Mouse (Mus musculus) liver, adult 2 months (tissue): ENCODE measurements around the gene Mmp8. TPM values are rescaled to one million over a fixed set of nuclear protein-coding genes. Genes with fewer than 3 reads are reported as not detected.

Experiments
- DNase-seq: peaks from one replicate; pipeline ENCODE4 v3.0.0-alpha.2; 2011; ENCODE audit warnings: low read depth, low spot score; ENCODE audit errors: extremely low read depth
- H3K27ac ChIP-seq: fragments of 200-500 bp; replicated peaks from 2 replicates; pipeline ENCODE4 v1.5.1; 2012; ENCODE audit warnings: low read depth, mild to moderate bottlenecking, control low read depth, inconsistent platforms, low read length; ENCODE audit not compliant: insufficient read depth
- H3K27me3 ChIP-seq: fragments of 200-500 bp; 2 replicates; pipeline ENCODE4 v1.6.1; 2012; ENCODE audit warnings: mild to moderate bottlenecking, moderate library complexity, low read length, inconsistent platforms; ENCODE audit not compliant: control insufficient read depth, insufficient read depth
- H3K36me3 ChIP-seq: fragments of 200-500 bp; 2 replicates; pipeline ENCODE4 v1.6.1; 2012; ENCODE audit warnings: low read length, inconsistent platforms; ENCODE audit not compliant: control insufficient read depth, insufficient read depth
- H3K4me1 ChIP-seq: fragments of 200-500 bp; 2 replicates; pipeline ENCODE4 v1.6.1; 2011; ENCODE audit warnings: low read length; ENCODE audit not compliant: control insufficient read depth, insufficient read depth
- H3K4me3 ChIP-seq: fragments of 200-500 bp; 2 replicates; pipeline ENCODE4 v1.5.1; 2011; ENCODE audit warnings: low read depth, mild to moderate bottlenecking, control low read depth, low read length, moderate library complexity; ENCODE audit not compliant: insufficient read depth
- H3K79me2 ChIP-seq: fragments of 200-500 bp; 2 replicates; pipeline ENCODE4 v1.6.1; 2012; ENCODE audit warnings: inconsistent platforms, mild to moderate bottlenecking, low read length, moderate library complexity; ENCODE audit not compliant: control insufficient read depth, insufficient read depth
- H3K9ac ChIP-seq: fragments of 200-500 bp; 2 replicates; pipeline ENCODE4 v1.6.1; 2012; ENCODE audit warnings: low read depth, mild to moderate bottlenecking, control low read depth, inconsistent platforms, low read length
- CTCF ChIP-seq: fragments of 200-500 bp; IDR thresholded peaks from 2 replicates; pipeline ENCODE4 v1.5.1; 2011; ENCODE audit warnings: low read depth, low read length, control low read depth
- POLR2A ChIP-seq: fragments of 200-500 bp; IDR thresholded peaks from 2 replicates; pipeline ENCODE4 v1.6.1; 2011; ENCODE audit warnings: low read length, control low read depth; ENCODE audit not compliant: insufficient read depth; ENCODE audit errors: extremely low read depth
- WGBS: fragments of 180-500 bp; shearing (Covaris S2); methylation state at CpG from one replicate; pipeline ENCODE4 v1.1.7; 2018; 5-methylcytosine and 5-hydroxymethylcytosine counted together
- polyA plus RNA-seq: library from polyadenylated mRNA; depleted of rRNA; stranded (reverse); fragments of >200 nt; gene quantifications from 2 replicates; pipeline ENCODE4 v1.2.3, GENCODE M21; 2012
- total RNA-seq: library from RNA; depleted of rRNA; stranded (reverse); fragments of >200 nt; gene quantifications from 2 replicates; pipeline ENCODE4 v1.2.3, GENCODE M21; 2014

The Mmp8 gene
- total and polyA plus RNA-seq, 2 experiments: under 0.01 to 0.09 TPM

- H3K4me1 ChIP-seq: no peaks in the 10 kb centered on the region
- no peaks in the 10 kb centered on the region for H3K36me3 ChIP-seq
- H3K4me3 ChIP-seq: no peak overlapping the region
- DNase-seq: no peak
- WGBS: 50% methylated on average over 1 of the region's 1 CpGs
- H3K27me3 ChIP-seq: no peaks in the 10 kb centered on the region
- TF ChIP-seq POLR2A: no peak
- no peak for TF ChIP-seq CTCF
- H3K79me2 ChIP-seq: no peaks in the 10 kb centered on the region
- no peak overlapping the region for H3K9ac ChIP-seq
- no peak overlapping the region for H3K27ac ChIP-seq
Observed at GRCm38 (mm10) chr9:7544923-7545457, 13.3 kb upstream of the Mmp8 start.

GRCm38 (mm10) chr9:7545471-7545870, 12.8 kb upstream of the Mmp8 start:
- DNase-seq: no peak
- TF ChIP-seq POLR2A: no peak
- TF ChIP-seq CTCF: no peak
- WGBS: 44% methylated on average over 1 of the region's 1 CpGs

GRCm38 (mm10) chr9:7545920-7546319, 12.3 kb upstream of the Mmp8 start:
- Histone ChIP-seq H3K27me3 (no peaks in the 10 kb centered on the region), H3K9ac (no peak overlapping the region), H3K27ac (no peak overlapping the region), H3K4me3 (no peak overlapping the region), H3K79me2 (no peaks in the 10 kb centered on the region), H3K36me3 (no peaks in the 10 kb centered on the region), H3K4me1 (no peaks in the 10 kb centered on the region)
- WGBS: 94% methylated on average over 7 of the region's 7 CpGs
- no peak for DNase-seq
- TF ChIP-seq POLR2A: no peak
- no peak for TF ChIP-seq CTCF

More at GRCm38 (mm10) chr9:7545471-7545870, 12.8 kb upstream of the Mmp8 start:
- H3K4me3 ChIP-seq: no peak overlapping the region
- no peaks in the 10 kb centered on the region for H3K79me2 ChIP-seq
- no peaks in the 10 kb centered on the region for H3K36me3 ChIP-seq
- H3K9ac ChIP-seq: no peak overlapping the region
- no peaks in the 10 kb centered on the region for H3K4me1 ChIP-seq
- H3K27me3 ChIP-seq: no peaks in the 10 kb centered on the region
- H3K27ac ChIP-seq: no peak overlapping the region

GRCm38 (mm10) chr9:7551943-7552342, 6.3 kb upstream of the Mmp8 start:
- no peak for DNase-seq
- Histone ChIP-seq H3K79me2 (no peaks in the 10 kb centered on the region), H3K4me3 (no peak overlapping the region), H3K9ac (no peak overlapping the region), H3K27me3 (no peaks in the 10 kb centered on the region), H3K27ac (no peak overlapping the region), H3K4me1 (no peaks in the 10 kb centered on the region), H3K36me3 (no peaks in the 10 kb centered on the region)
- TF ChIP-seq POLR2A: no peak
- TF ChIP-seq CTCF: no peak

- no peak for TF ChIP-seq CTCF
- no peak for TF ChIP-seq POLR2A
- no peak overlapping the region for H3K9ac ChIP-seq
Observed at GRCm38 (mm10) chr9:7553536-7553935, 4.7 kb upstream of the Mmp8 start.

GRCm38 (mm10) chr9:7554382-7554781, 3.9 kb upstream of the Mmp8 start:
- Histone ChIP-seq H3K4me3 (no peak overlapping the region), H3K36me3 (no peaks in the 10 kb centered on the region), H3K4me1 (no peaks in the 10 kb centered on the region), H3K27me3 (no peaks in the 10 kb centered on the region), H3K79me2 (no peaks in the 10 kb centered on the region), H3K9ac (no peak overlapping the region), H3K27ac (no peak overlapping the region)
- DNase-seq: peak; percentile 28
- TF ChIP-seq CTCF: no peak
- no peak for TF ChIP-seq POLR2A
- WGBS: 27% methylated on average over 3 of the region's 3 CpGs

More at GRCm38 (mm10) chr9:7553536-7553935, 4.7 kb upstream of the Mmp8 start:
- Histone ChIP-seq H3K79me2 (no peaks in the 10 kb centered on the region), H3K4me1 (no peaks in the 10 kb centered on the region), H3K27ac (no peak overlapping the region), H3K36me3 (no peaks in the 10 kb centered on the region), H3K4me3 (no peak overlapping the region), H3K27me3 (no peaks in the 10 kb centered on the region)
- DNase-seq: no peak
- WGBS: 55% methylated on average over 3 of the region's 3 CpGs
